Mouse (Mus musculus) right cerebral cortex, postnatal 25 days (tissue): ENCODE measurements around the gene Fyb2.
"Not testable (repeated sequence)": the region's sequence is repeated elsewhere in the genome, so short reads cannot be mapped to it uniquely, and the experiment has no call there.

Source experiments
- DNase-seq: peaks from one replicate; pipeline ENCODE4 v3.0.0; 2022

Fyb2 gene

DNA sequence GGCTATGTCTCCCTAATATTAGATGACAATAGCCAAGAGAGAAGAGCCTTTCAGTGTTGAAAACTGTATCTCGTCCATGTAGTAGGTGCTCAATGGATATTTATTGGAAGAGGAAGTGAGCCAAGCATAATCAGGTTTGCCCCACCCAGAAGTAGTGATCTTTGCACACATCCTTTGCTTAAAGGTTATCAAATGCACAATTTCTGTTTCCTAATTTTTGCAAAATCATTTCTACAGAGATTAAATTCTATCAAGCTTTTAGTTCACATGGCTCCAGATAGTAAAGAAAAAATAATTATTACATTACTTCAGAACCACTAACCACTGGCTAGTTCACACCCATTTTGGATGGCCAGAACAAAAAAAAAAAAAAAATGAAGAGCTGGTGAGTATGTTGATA lies 28.6 kb downstream of the Fyb2 start:
- no peak for DNase-seq

DNA sequence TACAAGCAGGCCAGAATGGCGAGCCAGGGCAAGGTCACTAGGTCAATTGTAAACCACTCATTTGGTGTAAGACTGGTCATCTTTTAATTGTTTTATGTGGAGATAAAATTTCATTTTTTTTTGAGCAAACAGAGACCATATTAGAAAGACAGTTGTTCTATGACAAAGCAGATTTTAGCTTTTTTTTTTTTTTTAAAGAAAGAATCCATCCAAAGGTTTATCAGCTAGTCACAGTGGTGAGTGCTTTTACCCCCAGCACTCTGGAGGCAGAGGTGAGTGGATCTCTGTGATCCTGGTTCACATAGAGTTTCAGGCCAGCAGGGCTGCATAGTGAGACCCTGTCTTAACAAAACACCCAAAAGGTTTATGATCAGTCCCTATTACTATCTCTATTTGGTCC lies 31.2 kb downstream of the Fyb2 start:
- no peak for DNase-seq

DNA sequence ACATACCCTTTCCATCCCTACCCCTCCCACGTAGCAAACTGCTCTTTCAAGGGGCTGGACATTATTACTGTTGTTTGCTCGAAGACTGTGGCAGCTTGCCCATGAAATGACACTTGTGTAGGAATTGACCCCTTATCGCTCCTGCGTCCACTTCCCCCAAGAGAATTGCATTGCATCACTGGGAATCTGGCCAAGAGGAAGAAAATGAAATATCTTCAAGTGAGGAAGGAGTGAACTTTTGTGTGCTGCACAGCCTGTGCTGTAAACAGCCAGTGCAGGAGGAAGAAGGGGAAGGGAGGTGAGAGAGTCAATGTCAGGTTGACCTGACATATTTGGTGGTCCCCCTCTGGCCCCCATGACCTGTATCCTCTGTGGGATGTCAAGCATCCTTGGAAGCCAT lies 35.6 kb downstream of the Fyb2 start:
- DNase-seq, result no peak

DNA sequence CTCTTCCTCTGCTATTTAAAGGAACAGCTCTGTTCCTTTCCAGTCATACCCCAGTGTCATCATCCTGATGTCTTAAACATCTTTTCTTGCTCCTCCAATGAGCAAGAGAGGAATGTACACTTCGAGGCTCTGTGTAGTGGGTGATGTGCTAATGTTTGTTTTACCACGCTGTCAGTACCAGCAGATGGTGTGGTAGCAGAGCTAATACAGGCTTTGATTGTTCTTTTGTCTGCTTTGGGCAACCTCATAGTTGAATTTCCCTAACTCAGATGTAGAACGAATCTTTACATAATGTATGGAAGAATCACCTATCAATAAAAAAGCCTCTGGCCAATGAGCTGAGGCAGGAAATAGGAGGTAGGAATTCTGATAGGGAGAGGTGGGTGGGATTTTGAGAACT lies 36.0 kb downstream of the Fyb2 start:
- no peak for DNase-seq

DNA sequence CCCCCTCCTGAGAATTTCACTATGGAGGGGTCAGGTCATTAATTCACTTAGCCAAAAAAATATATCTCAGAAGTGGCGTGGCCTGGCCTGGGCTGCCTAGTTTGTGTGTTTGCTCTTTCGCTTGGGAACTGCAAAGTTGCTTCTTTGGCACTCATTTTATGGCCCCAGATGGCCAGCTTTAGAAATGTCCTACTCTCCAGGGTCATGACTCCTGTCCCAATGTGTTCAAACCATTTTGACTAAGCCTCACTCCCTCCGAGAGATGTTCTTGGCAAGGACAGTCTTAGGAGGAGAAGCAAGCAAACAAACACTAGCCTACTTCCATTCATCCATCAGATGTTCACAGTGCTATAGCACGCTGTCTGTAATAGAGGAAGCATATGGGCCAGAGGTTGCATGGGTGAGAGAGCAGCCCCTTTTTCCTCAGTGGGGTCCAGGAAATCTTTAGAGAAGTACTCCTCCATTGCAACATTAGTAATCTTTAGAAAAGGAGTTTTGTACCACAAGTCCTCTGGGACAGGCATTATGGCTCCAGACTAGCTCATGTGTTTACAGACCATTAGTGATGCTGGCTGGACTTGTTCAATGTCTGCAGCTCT lies 38.1 kb downstream of the Fyb2 start:
- DNase-seq, result no peak

DNA sequence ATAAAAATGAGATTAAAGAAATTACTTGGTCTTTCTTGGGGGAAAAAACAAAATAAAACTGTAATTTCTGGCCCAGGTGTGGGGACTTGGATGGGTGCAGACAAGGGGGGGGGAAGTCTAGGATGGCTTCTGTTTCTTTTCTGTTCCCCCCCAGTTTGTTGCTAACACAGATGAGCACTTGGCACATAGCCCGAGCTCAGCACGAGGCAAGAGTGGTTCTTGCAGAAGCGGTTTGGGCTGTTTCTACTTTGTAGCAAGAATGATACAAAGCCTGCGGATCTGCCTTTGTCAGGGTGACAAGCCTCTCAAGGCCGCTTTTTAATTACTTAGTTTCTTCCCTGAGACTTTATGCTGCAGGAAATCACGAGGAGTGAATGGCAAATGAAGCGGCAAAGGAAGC lies 43.4 kb downstream of the Fyb2 start:
- no peak for DNase-seq

DNA sequence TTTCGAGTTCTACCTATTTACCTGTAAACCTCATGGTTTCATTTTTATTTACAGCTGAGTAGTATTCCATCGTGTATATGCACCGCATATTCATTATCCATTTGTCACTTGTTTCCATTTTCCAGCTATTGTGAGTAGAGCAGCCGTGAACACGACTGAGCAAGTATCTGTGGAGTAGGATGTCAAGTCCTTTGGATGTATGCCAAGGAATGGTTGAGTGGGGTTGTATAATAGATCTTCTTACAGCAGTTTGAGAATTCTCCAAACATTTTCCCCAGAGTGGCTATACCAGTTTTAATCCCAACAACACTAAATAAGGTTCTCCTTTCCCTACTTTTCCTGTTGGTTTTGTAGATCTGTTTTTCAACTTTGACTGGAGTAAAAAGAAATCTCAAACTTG lies 48.2 kb downstream of the Fyb2 start:
- DNase-seq, result no peak

DNA sequence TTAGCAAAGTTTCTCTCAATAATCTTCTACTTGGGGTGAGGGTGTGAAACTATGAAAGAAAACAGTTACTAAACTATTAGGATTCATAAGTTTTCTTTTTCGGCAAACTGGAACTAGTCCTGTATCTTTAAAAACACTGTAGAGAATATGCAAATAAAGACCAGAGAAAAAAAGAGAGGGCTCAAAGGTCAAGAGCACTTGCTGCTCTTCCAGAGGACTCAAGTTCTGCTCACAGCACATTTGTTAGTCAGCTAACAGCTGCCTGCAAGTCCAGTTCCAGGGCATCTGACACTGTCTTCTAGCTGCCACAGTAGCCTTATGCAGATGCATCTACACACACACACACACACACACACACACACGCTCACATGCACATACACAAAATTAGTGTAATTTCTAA lies 59.4 kb downstream of the Fyb2 start:
- DNase-seq, result no peak

DNA sequence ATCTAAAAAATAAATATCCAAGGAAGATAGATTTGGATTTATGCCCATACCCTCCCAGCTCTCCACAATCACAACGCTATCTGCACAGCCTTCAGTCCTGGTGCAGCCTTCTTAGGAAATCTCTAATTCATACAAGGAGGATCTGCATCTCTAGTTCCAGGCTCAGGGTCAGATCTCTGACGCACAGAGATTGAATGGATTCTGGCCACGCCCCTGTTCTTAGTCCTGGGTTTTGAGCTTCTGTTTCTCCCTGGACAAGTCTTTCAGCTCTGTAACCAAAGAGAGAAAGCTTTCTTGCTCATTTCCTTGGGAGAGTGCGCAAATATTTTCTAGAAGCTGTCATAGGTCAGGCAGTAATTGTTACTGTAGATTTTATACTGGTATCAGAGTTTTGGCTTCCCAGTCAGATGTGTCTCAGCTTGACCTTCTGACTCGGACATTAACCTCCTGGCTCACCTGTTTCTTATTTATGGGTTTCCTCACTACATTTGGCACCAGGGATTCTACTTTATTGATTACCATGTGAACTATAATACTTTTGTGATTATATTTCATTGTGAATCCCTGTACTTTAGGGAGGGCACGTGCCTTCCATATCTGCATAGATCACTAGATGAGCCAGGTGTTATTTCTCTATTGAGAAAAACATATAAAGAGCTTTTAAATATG lies 62.0 kb downstream of the Fyb2 start:
- DNase-seq, result no peak

DNA sequence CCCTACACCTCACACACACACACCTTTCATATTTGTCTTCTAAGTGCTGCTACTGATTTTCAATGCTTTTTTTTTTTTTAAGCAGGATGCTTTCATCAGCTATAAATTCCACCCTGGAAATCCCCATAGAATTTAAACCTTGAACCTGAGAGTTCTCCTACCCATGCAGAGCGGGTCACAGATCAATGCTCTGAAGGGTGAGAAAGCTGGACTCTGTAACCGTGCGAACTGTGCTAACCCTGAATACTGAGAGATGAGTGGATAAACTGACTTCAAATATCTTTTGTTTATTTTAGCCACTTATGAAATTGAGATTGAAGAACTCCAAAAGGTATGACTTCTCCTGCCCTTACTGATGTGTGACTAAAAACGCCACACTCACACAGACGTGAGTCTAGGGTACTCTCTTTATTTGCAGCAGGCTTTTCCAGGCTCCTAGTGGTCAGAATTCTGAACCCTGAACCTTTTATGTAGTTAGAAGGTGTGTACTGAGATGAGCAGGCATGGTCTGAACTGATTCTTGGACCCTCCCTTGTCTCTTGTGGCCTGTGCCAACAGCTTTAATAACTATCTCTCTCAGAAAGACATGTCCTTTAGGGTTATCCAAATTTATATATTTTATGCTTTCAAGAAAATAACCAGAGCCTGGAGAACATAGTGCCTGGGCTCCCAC lies 72.8 kb downstream of the Fyb2 start:
- no peak for DNase-seq

DNA sequence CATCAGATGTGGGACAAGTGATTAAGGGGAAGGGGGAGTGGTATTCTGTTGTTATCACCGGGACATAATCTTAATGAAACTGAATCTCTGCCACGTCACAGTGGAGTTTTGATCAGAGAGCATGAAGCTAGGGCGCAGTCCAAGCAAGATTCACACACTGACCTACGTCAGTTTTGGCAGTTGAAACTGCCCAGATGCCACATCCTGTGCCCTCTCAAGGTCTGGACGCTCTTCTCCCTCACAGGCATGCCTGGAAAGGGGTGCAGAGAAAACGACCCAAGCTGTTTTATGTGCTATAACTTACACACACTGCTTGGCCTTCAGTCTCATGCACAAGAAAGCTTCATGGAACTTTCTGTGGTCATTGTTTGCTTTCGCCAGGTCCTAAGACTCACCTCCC lies 74.4 kb downstream of the Fyb2 start:
- no peak for DNase-seq

DNA sequence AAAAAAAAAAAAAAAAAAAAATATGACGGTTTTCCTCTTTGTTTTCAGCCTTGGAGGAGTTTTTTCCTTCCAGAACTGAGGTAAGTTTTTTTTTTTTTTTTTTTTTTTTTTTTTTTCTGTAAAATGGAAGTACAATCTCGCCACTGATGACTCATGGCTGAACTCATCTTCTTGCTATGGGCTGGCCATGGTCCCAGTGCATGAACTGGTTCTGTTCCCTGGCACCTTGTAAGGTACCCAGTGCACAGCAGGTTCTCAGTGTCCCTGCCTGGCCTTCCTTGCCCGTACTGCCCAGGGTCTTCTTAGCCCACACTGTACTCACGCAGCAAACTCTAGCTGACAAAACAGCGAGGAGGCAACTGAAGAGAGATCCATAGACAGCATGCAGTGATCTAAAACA lies 74.8 kb downstream of the Fyb2 start:
- no peak for DNase-seq

DNA sequence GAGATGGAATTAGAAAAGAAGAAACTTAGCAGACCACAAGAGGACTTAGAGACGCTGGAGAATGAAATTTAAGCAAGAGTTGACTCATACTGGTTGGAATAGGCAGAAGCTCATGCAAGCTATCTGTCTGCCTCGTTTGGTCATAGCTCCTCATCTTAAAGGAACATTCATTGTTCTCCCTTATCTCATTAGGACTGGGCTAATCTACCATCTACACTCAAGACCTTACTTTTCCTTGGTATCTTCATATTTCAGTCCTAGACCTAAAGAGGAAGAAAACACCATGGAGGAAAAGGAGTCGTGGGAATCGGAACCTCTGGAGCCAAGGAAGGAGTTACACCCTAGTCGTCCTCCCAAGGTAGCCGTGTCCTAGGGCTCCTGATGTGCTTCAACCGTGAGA lies 75.5 kb downstream of the Fyb2 start:
- no peak for DNase-seq

DNA sequence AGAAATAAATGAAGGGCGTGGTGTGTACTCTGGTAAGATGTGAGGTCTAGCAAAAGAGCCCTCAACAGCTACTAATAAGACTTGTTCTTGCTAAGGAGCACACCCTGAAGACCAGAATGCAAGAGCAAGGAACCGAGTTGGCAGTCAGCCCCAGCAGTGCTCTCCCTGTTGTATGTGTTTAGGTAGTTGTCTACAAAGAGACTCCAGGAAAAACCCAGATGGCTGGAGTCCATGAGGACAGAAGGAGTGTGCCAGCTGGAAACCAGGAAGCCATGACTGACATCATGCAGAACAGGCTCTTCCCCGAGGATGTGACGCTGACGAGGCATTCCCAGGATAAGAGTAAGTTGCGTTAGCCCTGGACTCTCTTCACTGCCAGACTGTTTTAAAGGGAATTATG lies 76.8 kb downstream of the Fyb2 start:
- peak; percentile 25 for DNase-seq

DNA sequence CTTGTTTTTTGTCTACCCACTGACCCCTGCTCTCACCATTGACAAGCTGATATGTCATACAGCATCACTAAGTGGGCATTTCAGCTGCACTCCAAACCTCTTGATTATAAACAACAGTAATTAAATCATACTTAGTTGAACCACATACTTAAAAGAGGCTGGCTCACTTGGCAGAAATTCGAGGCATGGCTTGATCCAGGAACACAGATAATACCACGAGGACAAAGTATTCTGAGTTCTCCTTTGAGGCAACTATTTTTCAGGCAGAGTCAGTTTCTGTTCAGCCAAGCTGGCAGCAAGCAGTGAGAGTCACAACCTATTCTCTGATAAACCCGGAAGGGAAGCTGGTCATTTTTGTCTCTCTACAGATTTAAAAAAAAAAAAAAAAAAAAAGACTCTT lies 77.4 kb downstream of the Fyb2 start:
- DNase-seq, result no peak

DNA sequence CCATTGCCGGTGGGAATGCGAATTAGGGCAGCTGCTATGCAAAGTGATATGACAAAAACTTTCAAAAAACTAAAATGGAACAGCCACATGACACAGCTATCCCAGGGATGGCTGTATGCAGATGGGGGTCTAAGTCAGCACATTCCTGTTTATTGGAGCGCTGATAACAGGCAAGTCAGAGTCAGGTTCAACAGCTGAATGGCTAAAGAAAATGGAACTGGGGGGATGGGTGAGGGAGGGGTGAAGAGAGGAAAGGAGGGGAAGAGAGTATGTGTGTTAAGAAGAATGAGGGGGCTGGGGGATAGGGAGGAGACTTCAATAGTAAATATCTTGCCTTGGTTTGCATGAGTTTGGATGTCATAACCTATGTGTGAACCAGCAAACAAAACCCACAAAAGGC lies 79.0 kb downstream of the Fyb2 start:
- DNase-seq, result no peak

DNA sequence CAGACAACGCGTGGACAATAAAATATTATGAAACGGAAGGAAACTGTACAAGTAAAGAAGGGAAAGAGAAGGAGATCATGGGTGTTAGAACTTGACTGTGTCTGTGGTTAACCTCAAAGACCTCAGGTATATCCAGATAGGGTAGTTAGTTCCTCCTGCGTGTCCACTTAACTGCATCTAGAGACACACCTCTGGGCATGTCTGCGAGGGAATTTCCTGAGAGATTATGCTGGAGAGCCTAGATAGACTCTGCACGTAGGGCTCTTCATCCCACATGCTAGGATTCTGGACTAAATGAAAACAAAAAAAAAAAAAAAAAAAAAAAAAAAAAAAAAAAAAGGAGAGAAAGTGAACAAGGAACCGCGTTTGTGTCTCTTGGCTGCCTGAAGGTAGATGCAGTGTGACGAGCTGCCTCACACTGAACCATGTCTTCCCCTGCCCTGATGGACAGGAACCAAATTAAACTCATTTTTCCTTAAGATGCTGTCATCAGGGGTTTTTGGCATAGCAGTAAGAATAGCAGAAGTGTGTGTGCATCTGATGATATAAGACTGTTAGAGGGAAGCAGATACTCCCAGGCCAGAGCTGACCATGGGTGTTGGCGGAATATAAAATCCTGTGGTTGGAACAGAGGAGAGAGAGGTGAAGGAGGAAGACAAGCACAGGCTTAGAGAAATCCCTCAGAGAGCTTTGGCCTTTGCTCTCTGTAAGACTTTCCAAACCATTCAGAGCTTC lies 80.1 kb downstream of the Fyb2 start:
- no peak for DNase-seq

DNA sequence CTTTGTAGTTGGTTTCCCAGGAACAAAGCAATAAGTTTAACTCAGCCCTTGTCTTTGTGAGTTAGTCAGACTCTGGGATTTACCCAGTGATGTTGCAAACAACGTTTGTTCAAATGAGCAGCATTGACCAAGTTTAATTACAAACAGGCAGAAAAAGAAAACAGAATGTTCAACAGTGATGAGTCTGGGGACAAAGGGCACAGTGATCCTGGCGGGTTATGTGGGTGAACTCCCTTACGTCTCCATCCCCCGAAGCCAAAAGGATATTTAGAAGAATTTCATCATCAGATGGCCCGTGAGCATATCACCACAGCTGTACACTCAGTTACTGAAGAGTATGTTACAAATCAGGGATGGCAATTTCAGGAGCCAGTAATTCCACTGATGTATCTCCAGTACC lies 86.4 kb downstream of the Fyb2 start:
- DNase-seq, result no peak

DNA sequence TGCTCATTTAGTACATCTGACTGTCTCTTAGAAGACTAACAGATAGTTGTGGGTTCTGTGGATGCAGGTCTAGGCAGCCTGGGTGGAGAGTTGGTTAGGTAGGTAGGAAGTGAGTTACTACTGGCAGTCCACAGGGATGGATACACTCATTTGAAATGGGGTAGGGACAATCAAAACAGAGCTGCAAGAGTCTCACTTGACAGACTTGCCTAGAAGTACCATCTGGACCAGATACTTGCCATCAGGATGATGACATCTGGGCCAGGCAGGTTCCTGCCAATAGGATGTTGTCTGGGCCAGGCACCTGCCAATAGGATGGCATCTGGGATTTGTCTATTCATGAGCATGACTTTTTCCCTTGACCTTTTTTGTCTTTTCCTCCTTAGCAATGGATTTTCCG lies 88.5 kb downstream of the Fyb2 start:
- no peak for DNase-seq

DNA sequence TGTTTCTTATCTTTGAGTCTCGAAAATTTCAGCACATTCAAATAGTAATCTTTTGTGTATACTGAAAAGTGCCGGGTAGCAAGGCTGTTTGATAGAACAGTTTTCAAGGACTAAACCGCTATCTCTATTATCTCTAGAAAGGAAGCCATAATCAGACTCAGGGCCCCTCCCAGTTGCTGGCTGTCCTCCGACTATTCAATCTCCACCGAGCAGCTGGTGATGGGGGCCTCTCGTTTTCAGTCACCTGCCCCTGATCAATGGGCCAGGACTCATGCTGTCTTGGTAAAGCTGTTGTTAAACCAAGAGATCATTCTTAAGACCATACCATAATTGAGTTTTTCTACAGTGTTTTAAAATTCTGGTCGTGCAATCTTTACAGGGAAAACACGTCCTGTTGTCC lies 90.9 kb downstream of the Fyb2 start:
- no peak for DNase-seq

DNA sequence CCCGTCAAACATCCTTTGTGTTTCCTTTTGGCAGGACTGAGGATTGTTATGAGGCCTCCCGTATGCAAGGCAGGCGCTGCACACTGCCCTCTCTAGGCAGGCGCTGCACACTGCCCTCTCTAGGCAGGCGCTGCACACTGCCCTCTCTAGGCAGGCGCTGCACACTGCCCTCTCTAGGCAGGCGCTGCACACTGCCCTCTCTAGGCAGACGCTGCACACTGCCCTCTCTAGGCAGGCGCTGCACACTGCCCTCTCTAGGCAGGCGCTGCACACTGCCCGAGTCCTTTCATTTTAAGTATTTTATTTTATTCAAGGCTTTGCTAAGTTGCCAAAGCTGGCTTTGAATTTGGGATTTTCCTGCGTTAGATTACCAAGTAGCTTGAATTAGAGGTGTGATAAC lies 91.4 kb downstream of the Fyb2 start:
- DNase-seq, result not testable (repeated sequence)

DNA sequence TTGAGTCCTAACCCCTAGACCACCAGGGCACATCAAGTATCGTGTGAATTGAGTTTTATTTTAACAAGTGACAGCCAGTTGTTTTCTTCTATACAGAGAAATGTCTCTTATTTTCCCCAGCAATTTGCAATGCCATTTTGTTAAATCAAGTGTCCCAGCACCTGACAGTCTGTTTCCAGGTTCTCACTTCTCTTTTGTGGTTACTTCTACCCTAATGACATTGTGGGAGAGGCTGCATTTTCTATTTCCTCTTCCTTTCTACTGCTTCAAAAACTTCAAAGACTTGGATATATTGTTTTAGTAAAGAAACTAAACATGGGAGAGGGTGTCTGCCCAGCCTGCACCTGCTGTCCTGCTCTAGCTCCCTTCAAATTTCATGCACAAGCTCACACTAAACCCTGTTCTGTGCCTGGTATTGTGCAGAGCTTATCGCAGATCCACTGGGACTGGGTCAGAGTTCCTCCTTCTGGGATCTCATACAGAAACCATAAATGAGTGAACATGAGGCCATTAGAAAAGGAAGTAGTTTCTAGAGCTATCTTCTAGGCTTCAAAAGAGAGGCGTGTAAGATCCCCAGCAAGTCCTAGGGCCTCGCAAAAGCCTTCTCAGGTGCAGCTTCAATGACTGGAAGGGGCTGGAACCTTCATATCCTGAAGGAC lies 94.2 kb downstream of the Fyb2 start:
- DNase-seq, result no peak

DNA sequence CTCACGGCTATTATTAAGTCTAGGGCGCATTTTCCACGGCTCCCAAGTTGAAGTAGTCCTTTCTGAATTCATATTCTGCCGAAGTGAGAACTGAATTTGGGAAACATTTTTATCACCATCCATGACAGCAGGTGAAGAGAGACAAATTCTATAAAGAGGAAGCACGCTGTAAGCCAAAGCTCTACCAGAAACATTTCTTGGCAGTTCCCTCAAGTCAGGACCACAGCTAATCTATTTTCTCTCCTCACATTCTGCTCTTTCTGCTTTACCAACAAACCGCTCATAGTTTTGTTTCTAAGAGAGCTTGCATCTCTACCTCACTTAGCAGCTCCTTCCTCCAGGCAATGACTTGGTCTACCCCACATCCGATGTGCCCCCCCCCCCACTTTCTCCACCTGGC lies 100.5 kb downstream of the Fyb2 start:
- DNase-seq, result no peak

DNA sequence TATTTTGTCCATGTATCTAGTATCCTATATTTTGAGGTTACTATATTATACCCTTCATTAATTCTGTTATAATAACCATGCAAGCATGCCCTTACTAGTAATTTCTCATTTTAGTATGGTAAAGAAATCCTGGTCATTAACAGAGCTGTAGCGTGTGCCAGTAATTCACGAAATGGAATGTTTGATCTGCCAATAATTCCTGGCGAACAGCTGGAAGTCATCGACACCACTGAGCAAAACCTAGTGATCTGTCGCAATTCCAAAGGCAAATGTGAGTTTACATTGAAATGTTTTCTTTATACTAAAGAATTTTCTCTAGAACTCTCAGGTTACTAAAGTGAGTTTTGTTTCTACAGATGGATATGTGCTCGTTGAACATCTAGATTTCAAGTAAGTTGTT lies 102.2 kb downstream of the Fyb2 start:
- no peak for DNase-seq
